Mouse (Mus musculus): ENCODE measurements around the gene Tnfsf14.

GRCm38 (mm10) chr17:57153787-57154186 is 40.2 kb downstream of the Tnfsf14 start:
- TF ChIP-seq CTCF (IDR thresholded peaks at IDR 0.05; ENCODE audit: low read depth) (no peak), EP300 (IDR thresholded peaks at IDR 0.05; ENCODE audit: low read depth) (no peak)
